Mouse (Mus musculus) frontal cortex, adult 2 months (tissue): ENCODE measurements around the gene Ppm1l. TPM values are rescaled to one million over a fixed set of nuclear protein-coding genes. Genes with fewer than 3 reads are reported as not detected.

Experiments used
- DNase-seq, 2 experiments: peaks; one replicate each; pipeline ENCODE4 v3.0.0; 2022; ENCODE audit warnings: low spot score in 1 of 2; ENCODE audit errors: extremely low spot score in 1 of 2
- polyA plus RNA-seq: library from polyadenylated mRNA; depleted of rRNA; stranded (reverse); fragments of >200 nt; gene quantifications from 2 replicates; pipeline ENCODE4 v1.2.3, GENCODE M21; 2012; rRNA removed

Gene Ppm1l
- 29.5 and 32.2 TPM in 2 replicates for polyA plus RNA-seq

DNA sequence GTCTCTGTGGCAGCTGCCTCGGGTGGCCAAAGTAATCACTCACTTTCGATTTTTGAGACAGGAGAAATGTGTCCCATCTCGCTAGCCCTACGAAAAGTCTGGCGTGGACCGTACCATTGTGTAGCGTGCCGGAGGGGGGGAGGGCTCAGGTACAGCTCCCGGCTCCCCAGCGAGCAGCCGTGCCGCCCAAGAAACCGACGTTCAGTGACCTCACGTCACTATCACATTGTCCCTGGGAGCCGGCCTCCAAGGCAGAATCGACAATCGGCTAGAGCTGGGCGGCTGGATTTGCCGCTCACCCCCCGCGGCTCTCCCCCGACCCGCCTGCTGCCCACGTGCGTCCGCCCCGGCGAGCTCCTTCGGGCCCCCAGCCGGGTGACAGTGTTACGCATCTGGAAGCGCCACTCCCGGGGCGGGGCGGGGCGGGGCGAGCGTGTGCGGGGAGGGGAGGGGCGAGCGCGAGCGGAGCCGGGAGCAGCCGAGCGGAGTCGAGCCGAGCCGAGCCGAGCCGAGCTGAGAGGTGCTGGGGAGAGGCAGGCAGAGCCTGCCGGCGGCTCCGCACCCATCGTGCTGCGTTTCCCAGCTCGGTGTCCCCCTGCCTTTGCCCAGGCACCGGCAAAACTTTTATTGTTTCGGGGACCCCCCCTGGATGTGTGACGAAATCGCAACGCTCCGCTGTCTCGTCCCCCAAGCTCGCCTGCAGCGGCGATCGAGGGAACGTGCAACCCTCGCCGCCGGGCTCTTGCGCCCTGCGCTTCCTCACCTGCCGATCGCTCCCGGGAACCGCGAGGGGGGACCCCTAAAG lies at the start of gene Ppm1l:
Gene Ppm1l, plus strand, starts transcription at position 471 of the 805 bp plus-strand sequence.
- DNase-seq = peak; percentile 80 to 92

DNA sequence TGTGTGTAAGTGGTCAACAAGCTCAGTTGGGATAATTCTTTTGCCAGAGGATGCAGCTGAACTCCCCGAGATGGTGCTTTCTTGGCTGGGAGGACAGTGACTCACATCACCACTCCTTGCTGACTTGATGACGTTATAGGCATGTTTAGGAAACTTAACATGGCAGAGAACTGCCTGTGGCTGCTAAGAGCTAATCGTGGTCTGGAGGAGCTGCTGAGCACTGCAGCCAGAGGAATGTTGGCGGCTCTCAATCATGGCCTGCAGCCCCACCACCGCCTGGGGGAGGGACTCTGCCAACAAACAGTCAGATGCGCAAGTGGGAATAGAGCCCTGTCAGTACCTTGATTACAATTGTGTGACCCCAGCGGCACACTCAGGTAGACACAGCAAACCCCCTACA lies 44.8 kb upstream of the Ppm1l start:
- peak in 1 of 2 experiments; percentile 4 for DNase-seq

DNA sequence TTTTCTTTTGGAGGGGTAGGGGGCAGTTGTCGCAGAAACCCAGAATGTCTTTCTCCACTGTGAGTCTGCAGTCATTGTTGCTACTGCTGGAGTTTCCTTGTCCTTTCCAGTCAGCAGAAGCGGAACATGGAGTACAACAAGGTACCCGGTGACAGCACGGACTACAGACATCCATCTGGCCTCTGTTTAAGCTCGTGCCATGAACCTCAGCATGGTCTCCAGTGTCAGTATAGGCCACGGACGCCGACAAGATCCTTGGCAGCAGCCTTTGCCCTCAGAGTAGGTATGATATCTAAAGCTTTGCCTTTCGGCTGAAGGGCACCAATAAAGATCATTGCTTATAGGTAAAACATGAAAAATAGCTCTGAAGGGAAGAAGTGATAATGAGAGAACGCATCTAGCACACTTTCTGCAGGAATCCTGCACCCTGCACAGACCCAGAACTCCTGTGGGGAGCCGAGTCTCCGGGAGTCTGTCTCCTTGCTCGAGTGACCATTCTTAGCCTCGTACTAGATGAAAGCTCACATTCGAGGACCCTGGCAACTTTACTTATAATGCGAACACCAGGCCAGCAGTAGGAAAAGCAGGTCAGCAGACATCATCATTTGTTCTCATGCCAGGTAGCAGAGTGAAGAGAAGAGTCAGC lies 42.5 kb upstream of the Ppm1l start:
- DNase-seq = no peak

DNA sequence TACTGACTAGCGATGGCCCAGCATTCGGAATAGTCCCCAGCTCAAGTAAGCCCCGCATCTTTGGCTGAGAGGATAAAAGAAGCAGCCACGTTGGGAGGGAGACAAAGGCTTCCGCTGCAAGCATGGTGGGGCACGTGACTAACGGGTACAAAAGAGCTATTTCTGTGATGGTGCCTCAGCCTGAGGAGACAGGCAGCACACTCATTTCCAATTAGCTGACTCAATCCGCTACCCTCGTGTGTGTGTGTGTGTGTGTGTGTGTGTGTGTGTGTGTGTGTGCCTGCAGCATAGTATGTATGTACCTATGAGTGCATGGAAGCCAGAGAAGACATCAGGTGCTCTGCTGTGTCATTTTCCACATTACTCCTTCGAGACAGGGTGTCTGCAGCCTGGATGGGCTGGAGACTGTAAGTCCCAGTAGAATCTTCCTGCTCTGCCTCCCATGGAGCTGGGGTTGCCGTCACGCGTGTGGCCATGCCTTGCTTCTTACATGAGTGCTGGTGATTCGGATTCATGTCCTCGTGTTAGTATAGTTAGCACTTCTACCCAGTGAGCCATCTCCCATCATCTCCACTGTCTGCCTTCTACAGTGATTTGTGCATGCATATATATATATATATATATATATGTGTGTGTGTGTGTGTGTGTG lies 41.9 kb upstream of the Ppm1l start:
- DNase-seq = peak; percentile 25 to 59

DNA sequence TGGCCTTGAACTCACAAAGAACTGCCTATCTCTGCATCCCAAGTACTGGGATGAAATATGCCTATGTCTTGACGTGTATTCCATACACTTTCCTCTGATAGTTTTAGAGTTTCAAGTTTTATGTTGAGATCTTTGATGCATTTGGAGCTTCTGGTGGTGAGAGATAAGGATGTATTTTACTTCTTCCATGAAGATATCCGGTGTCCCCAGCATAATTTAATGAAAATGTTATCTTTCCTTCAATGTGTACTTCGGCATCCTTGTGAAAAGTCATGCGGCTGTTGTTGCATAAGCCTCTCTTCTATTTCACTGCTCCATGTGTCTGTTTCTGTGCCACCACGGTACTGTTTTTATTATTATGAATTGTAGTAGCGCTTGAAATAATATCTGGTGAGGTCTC lies 38.0 kb upstream of the Ppm1l start:
- no peak for DNase-seq

DNA sequence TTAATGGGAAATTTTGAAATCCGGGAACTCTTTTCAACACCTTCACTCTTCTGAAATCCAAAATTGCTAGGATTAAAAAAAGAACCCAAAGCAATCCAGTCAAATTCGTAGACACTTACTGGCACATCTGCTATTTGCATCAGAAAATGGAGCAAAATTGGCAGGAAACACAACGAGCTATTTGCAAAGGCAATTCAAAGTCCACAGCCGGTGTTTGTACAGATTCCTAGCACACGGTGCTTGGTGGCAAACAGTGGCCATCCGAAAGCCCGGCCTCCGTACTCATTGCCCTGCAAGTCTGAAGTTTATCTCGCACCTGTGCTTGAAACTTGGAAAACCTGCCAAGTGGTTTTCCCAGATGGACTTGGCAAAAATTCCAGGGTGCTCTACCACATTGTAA lies 34.3 kb upstream of the Ppm1l start:
- peak; percentile 14 to 60 for DNase-seq

DNA sequence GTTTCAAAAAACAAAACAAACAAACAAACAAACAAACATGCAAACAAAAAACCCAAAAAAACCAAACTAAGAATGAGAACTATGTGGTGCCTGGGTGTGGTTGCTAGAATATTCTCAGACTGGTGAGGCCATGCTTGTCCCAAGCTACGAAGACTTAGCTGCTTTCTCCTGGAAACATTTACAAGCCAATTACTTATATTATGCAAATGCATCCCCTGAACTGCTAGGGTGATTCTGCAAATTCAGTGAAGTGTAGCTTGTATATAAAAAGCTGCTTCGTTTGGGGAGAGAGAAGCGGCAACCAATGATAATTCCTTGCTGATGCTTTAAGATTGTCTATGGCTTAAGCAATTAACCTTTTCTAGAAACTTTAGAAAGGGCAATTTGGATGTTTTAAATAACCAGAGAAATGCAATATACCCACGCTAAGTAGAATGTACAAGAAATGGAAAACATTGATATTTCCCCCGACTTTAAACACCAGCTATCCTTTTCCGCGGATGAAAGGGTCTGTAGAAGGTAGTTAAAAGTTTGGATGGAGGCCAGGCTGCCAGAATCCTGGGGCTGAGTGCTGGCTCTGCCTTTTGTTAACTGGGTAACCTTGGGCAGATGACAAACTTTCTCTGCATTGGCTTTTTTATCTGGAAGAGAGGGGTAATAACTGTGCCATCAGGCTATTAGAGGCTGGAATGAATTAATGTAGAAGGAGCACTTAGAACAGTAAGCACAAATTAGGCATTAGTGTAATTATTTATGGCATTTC lies 33.4 kb upstream of the Ppm1l start:
- no peak for DNase-seq

DNA sequence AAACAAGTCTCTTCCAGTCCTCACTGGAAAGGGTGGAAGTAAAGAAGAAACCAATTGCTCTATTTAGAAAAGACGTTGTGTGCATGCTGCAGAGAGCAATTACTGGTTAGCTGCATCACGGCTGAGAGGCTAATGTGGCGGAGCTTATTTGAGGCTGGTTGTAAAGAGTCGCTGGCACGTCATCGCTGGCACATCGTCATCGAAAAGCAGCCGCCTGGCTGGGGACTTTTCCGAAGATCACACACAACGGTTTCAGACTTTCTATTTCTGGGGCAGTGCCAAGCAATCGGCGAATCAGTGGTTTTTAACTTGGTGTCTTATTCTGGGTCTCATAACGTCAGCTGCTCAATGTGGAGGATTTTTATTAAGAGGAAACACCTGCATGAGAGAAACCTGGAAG lies 26.8 kb upstream of the Ppm1l start:
- peak; percentile 18 to 64 for DNase-seq

DNA sequence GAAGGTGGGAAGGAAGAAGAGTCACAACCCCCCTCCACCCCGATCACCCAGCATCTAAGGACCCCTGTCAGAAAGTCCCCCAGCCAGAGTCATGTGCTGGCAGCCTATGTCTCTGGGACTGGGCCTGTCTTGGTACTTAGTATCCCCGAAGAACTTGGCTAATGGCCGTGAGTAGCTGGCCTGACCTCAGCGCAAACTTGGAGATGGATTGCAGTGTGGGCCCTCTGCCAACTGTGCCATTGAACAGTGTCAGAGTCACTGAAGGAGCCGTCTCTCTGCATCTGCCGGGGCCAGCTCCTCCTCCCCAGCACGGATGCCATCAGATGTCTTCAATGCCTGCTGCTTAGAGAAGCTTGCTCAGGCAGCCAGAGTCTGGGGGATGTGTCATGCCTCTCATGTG lies 26.4 kb upstream of the Ppm1l start:
- DNase-seq = peak in 1 of 2 experiments; percentile 46

DNA sequence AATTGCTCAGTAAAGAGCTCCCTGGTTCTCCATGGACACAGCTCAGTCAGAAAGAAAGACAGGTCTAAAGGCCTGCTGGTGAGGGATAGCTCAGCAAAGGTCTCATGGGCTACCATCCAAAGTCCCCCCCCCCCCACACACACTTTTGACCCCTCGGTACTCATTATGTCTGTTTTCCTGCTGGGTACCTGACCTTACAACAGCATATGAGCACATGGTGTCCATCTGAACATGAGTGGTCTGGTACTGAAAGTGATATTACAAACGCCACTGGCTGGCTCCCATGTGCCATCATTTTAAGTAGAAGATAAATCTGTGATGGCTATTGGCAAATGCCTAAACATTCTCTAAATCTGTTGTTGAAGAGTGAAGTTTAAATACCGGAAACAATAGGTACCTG lies 25.8 kb upstream of the Ppm1l start:
- DNase-seq = no peak

DNA sequence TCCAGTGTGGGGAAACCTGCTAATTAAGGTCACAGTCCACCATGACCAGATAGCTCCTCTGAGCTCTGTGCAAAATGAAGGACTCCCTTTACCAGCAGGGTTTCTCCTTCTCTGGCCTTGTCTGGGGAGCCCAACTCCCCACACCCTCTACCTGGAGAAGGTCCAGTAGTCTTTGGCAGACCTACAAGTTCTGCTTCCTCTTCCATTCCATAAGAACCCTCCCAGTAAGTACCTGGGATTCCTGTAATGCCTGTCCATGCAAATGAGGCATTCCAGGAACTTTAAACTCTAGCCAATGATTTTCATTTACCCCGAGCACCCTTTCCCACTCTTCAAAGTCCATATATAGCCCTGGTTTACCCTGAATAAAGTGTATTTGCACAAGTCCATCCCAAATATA lies 24.0 kb upstream of the Ppm1l start:
- DNase-seq = no peak

DNA sequence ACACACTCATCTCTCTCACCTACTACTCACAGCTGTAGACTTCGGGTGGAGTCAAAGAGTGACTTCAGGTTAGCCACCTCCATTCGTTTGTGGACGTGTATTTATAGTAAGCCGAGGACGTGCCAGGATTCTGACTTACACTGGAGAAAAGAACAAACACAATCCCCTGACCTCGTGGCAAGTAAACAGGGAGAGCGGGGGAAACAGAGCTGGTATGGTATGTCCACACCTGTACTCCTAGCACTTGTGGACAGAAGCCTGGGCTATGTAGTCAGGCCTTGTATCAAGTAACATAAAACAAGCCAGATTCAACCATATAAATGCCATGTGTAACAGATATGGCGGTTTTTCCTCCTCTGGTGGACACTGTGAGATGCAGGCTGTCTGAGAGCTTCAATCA lies 20.4 kb upstream of the Ppm1l start:
- DNase-seq = no peak

DNA sequence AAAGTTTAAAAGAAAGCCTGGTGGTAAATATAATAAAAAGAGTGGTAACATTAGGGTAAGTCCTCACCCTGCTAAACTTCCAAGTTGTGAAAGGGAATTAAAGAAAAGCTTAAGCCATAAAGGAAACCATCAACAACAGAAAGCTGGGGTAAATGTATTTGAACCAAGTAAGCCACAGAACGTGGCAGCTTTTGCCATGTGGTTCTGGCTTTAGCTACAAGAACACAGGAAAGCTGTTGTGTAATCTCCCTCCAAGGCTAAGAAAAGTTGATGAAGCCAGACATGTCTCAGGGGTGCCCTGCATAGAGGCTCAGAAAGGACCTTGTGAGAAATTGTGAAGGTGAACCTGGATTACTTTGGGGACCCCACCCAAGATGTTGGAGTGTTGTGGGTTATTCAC lies 16.5 kb upstream of the Ppm1l start:
- no peak for DNase-seq

DNA sequence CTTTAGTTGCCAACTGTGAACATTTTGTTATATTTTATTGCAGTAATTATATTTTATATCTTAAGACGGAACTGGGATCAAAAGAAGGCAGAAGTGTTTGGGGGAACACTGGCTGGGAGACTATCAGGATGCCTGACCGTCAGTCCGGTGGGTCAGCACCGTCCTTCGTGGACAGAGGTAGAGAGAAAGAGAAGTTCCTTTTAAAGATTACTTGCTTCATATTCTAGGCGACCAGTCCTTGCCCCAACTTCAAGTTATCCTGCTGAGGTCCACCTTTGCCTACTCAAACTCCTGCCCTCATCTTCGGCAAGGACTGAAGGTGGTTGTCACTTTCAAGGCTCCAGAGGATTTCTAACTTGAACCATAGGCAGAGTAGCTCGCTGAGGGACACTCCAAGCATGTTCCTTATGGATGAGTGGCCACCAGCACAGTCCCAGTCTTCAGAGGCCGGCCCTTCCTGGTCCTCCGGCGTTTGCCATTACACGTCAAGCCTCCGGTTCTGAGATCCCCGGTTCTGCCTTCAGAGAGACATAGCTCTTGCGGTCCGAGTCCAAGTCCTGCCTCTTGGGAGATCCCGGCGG lies 761 bp upstream of the Ppm1l start:
- DNase-seq = no peak

DNA sequence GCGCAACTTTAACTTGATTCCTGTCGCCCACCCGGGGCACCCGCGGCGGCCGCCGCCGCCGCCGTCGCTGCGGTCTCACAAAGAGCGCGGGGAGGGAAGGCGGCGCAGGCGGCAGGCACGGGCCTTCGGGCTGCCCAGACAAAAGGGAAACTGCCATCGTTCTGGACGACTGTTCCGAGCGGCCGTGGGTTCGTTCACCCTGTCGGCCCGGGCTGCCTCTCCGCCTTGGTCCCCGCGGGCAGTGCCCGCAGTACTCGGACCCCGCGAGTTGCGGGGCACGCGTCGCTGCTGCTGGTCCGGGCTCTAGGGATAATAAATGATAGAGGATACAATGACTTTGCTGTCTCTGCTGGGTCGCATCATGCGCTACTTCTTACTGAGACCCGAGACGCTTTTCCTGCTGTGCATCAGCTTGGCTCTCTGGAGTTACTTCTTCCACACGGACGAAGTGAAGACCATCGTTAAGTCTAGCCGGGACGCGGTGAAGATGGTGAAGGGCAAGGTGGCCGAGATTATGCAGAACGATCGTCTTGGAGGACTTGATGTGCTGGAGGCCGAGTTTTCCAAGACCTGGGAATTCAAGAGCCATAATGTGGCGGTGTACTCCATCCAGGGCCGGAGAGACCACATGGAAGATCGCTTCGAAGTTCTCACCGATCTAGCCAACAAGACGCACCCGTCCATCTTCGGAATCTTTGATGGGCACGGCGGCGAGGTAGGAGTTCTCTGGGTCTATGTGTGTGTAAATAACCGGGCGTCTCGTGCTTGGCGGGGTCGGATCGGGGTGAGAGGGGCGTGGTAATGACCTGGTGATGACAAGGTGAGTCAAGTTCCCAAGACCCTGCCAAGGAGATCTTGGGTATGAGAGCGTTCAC lies 827 bp downstream of the Ppm1l start:
- peak in 1 of 2 experiments; percentile 14 for DNase-seq

DNA sequence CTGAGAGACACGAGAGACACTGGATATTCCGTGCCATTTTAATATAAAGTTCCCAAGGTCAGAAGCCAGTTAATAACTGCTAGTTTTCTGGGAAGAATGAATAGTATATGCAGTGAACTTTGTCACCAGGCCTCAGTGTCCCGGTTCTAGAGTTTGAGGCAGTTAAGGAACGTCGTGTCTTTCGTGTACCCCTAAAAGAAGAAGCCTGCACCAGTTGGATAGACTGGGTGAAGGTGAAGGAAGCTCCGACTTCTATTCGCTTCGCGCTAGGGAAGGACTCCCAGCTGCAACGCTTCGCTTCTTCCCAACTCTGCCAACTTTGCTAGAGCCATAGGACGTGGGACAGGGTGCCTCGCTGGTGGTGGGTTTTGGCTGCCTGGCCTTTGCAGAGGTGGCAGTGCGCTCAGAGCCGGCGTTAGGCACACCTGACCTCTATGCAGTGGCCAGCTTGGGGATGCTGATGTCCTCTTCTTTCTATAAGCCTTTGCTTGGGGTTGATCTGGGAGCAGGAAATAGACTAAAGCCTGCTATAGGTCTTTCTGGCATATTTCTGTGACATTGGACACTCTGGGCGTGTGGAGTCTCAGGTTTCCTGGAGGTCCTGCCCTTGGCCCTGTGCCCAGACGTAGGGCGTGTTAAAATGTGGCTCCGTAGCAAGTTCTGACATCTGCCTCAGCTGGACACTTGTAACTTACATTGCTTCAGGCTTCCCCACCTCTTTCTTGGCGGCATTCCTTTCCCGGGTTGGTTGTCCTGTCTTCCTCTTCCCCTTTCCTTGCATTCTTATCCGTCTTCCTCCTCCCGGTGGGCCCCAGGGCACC lies 1.7 kb downstream of the Ppm1l start:
- peak in 1 of 2 experiments; percentile 17 for DNase-seq

DNA sequence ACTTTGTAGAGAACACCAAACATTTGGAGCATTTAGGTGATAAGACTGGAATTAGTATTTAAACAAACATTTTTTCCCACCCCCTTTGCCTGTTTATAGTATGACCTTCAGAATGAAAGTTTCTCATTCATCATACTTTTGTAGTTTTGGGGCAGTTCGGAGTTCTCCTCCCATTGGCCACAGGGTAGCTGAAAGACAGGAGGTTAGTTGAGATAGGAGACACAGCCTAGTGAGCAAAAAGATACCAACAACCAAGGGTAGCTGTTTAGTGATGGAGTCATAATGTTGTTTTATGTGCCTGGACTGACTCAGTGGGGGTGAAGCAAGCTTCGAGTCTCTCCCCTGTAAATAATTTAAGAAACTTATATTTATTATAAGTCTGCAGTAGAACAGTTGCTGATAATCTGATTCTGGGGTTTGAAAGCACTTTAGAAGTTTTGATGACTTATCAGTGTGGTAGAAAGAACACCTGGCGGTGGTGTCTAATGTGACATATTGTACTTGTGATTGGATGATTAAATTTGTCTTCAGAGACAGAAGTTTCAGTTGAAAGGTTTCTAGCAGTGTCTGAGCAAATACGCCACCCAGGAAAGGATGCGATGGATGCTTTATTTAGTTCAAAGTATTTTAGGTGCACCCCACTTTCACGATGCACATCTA lies 2.5 kb downstream of the Ppm1l start:
- DNase-seq = no peak

DNA sequence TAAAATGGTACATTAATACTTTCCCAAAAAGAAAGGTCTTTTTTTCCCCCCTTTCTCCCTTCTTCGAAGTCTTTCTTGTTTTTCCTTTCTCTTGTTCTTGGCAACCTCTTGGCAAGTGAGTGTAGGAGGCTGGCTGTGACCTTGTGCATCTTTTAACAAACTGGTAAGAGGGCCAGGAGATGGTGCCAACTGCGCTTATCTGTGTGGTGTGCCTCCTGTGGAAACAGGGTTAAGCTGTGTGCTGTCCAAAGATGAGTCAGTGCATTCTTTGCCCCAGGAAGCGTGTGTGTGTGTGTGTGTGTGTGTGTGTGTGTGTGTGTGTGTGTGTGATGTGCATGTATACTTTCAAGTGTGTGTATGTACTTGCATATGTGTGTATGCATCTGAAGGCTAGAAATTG lies 7.3 kb downstream of the Ppm1l start:
- no peak for DNase-seq
